Mouse (Mus musculus): Measurements from ENCODE around the gene Efcab9.

The Efcab9 gene

GRCm38 (mm10) chr11:32503711-32504110, 28.2 kb downstream of the Efcab9 start:
- in situ Hi-C loops (cut with MboI, MseI) = no loop called here

GRCm38 (mm10) chr11:32499931-32500330, 31.9 kb downstream of the Efcab9 start:
- in situ Hi-C loops (cut with MboI, MseI) = no loop called here

DNA sequence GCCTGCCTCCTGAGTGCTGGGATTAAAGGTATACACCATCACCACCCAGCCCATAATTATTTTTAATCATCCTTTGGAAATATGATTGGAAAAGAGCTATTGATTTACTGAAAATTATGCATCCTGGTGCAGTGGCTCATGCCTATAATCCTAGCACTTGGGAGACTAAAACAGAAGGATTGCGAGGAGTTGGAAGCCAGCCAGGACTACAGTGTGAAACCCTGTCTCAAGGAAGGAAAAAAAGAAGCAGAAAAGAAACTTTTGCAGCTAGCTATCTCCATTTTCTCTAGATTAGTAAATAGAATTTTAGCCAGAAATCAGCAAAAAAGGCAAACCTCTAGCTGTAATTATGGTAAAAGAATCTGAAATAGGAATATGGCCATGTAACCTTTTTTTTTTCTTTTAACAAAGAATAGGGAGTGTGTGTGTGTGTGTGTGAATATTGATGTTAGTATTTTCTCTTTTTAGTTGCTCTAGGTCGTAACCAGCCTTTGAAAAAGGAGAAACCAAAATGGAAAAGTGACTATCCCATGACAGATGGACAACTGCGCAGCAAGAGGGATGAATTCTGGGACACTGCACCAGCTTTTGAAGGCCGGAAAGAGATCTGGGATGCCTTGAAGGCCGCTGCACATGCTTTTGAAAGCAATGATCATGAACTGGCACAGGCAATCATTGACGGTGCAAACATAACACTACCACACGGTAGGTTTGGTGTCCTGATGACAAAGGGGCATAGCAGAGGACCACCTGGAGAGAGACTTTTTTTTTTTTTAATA, 32.9 kb downstream of the Efcab9 start:
- in situ Hi-C loops (cut with MboI, MseI) = no loop called here

DNA sequence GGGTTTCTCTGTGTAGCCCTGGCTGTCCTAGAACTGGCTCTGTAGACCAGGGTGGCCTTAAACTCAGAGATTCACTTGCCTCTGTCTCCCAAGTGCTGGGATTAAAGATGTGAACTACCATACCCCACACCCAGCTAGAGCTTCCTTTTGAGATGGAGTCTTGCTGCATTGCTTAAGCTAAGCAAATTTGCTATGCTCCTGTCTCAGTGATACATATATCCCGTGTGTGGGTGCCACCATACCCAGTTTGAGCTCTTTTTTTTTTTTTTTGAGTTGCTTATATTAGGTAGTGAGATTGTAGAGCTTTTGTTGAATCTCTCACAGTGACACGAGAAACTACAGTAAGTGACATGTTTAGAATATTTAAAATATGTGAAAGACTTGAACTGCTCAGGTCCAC, 36.6 kb downstream of the Efcab9 start:
- in situ Hi-C loops (cut with MboI, MseI) = no loop called here

GRCm38 (mm10) chr11:32493312-32493711, 38.6 kb downstream of the Efcab9 start:
- in situ Hi-C loops (cut with MboI, MseI) = loop anchor here (5.0 kb wide), 1 partner anchor 39 kb away; the partner anchor contains the start of genes Efcab9 and Stk10

- in situ Hi-C loops (cut with MboI, MseI) = loop anchor here (5.0 kb wide), 1 partner anchor 41 kb away; the partner anchor contains the start of genes Efcab9 and Stk10
Observed at GRCm38 (mm10) chr11:32491079-32491478, 40.8 kb downstream of the Efcab9 start.

DNA sequence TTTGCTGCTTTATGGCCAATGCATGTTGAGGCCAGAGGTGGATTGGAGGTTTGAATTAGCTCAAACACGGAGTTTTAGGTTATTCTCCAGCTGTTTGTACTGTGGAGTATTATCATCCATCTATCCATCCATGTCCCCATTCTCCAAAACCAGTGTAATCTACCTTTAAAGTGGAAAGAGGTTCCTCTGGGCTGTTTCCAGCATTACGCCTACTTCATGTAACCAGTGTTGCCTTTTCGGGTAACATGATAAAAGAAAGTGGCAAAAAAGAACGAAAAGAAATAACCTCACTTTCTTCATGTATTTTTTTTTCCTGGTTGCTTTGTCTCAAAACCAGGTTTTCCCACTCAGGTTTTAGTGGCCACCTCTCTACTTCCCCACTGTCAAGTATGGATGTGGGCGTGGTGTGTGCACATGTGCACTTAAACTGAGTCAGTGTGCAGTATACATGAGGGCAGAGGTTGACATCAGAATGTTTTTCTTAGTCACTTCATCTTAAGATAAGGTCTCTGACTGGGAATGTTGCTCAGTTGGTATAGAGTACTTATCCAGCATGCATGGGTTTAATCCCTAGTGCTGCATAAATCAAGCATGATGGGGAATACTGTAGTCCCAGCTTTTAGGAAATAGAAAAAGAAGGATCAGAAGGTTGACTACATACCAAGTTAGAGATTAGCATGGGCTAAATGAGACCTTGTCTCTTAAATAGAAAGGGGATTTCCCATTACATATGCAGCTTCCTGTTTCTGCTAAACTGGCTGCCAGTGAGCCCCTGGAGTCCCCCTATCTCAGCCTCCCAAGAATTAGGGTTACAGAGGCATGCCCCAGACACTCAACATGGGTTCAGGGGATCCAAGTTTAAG, 42.8 kb downstream of the Efcab9 start:
- in situ Hi-C loops (cut with MboI, MseI) = no loop called here

- in situ Hi-C loops (cut with MboI, MseI) = no loop called here
Observed at GRCm38 (mm10) chr11:32488344-32488743, 43.5 kb downstream of the Efcab9 start.

DNA sequence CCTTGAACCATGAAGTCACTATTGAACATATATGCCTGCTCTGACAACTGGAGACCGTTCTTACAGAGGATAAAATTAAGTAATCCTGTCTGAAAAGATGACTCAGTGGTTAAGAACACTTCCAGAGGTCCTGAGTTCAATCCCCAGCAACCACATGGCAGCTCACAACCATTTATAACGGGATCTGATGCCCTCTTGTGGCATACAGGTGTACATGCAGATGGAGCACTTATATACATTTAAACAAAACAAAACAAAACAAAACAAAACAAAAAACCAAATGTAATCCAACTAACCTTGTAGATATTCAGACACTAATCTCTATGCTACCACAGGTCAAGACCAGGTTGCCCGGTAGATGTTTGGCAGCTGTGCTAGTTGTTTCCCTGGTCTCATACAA, 44.4 kb downstream of the Efcab9 start:
- in situ Hi-C loops (cut with MboI, MseI) = no loop called here

DNA sequence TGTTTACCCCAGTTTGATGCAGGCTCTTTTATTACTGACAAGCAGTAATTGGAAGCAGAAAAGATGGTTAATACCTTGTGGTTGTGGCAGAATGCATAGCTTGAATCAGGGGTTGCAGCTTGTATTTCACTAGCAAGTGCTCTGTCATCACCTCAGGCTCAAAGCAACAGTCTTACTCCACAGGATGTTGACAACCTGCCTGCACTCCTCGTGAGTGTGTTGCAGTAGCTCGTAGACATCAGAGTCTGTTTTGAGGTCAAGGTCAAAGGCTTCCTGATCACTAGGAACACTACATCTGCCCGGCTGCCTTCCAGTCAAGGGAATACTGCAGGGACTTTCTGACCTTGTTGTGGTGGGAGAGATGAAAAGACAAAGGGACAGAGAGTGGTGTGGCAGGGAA, 45.3 kb downstream of the Efcab9 start:
- in situ Hi-C loops (cut with MboI, MseI) = no loop called here

GRCm38 (mm10) chr11:32485290-32485689, 46.6 kb downstream of the Efcab9 start:
- in situ Hi-C loops (cut with MboI, MseI) = no loop called here

GRCm38 (mm10) chr11:32481525-32481924, 50.4 kb downstream of the Efcab9 start:
- in situ Hi-C loops (cut with MboI, MseI) = no loop called here

DNA sequence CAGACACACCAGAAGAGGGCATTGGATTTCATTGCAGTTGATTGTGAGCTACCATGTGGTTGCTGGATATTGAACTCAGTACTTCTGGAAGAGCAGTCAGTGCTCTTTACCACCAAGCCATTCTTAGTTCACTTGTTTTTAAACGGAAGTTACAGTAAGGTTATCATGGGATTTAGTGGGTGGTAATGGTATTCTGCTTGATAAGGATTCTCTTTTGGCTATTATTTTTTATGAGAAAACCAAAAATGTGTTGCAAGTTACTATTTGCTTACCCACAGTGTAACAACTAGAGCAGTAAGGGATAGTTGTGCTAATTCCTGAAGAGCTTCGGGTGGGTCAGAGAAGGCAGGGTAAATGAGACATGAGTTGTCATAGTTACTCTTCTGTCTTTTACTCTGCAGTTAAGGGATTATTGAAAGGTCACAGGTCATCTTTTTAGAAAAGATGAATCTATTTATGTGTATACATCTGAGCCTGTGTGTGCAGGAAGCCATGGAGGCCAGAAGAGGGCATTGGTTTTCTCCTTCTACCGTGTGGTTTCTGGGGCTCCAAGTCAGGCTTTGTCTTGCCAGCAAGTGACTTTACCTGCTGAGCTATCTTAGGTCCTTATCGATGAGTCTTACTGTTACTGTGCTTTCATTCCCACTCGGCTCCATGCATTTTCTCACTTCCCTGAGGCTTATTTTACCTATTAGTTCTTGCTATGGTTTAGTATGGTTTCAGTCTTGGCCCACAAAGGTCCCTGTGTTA, 56.2 kb downstream of the Efcab9 start:
- in situ Hi-C loops (cut with MboI, MseI) = no loop called here

- in situ Hi-C loops (cut with MboI, MseI) = no loop called here
Observed at GRCm38 (mm10) chr11:32474725-32475124, 57.2 kb downstream of the Efcab9 start.

Measured in T-helper 1 cell (primary cell).